Mouse (Mus musculus) embryonic facial prominence, embryonic 14.5 days (tissue): ENCODE measurements around the gene Wfdc2. TPM values are rescaled to one million over a fixed set of nuclear protein-coding genes. Genes with fewer than 3 reads are reported as not detected.

Experiments
- ATAC-seq: fragments of 200-750 bp; cut with Nextera tagmentation; 2 replicates; pipeline ENCODE4 v1.8.0; 2017; ENCODE audit warnings: low read depth, moderate number of reproducible peaks, moderate TSS enrichment
- DNase-seq: peaks from one replicate; pipeline ENCODE4 v3.0.0-alpha.2; 2015; ENCODE audit warnings: low spot score
- H3K27ac ChIP-seq: fragments of 300-500 bp; sonication (generic); replicated peaks from 2 replicates; pipeline ENCODE4 v1.5.1; 2014; ENCODE audit warnings: low read depth, mild to moderate bottlenecking, low read length, moderate library complexity
- H3K27me3 ChIP-seq: fragments of 300-500 bp; sonication (generic); replicated peaks from 2 replicates; pipeline ENCODE4 v1.6.1; 2014; ENCODE audit warnings: low read length; ENCODE audit not compliant: control insufficient read depth, insufficient read depth
- H3K36me3 ChIP-seq: fragments of 300-500 bp; sonication (generic); 2 replicates; pipeline ENCODE4 v1.6.1; 2014; ENCODE audit warnings: low read length, mixed read lengths; ENCODE audit not compliant: control insufficient read depth, insufficient read depth
- H3K4me1 ChIP-seq: fragments of 300-500 bp; sonication (generic); 2 replicates; pipeline ENCODE4 v1.6.1; 2014; ENCODE audit warnings: antibody characterized with exemption, low read length; ENCODE audit not compliant: control insufficient read depth, insufficient read depth
- H3K4me2 ChIP-seq: fragments of 300-500 bp; sonication (generic); 2 replicates; pipeline ENCODE4 v1.6.1; 2014; ENCODE audit warnings: low read depth, mild to moderate bottlenecking, low read length, moderate library complexity, mixed read lengths
- H3K4me3 ChIP-seq: fragments of 300-500 bp; sonication (generic); 2 replicates; pipeline ENCODE4 v1.5.1; 2014; ENCODE audit warnings: low read depth, mild to moderate bottlenecking, low read length
- H3K9ac ChIP-seq: fragments of 300-500 bp; sonication (generic); 2 replicates; pipeline ENCODE4 v1.6.1; 2014; ENCODE audit warnings: low read depth, mild to moderate bottlenecking, low read length, moderate library complexity, mixed read lengths
- H3K9me3 ChIP-seq: fragments of 300-500 bp; sonication (generic); 2 replicates; pipeline ENCODE4 v1.6.1; 2016; ENCODE audit warnings: low read length; ENCODE audit not compliant: control insufficient read depth
- WGBS: fragments of 180-500 bp; shearing (Covaris S2); extraction: QIAGEN DNeasy Blood & Tissue Kit; methylation state at CpG from one replicate; pipeline ENCODE4 v1.1.7; 2014; 5-methylcytosine and 5-hydroxymethylcytosine counted together
- polyA plus RNA-seq: library from polyadenylated mRNA; unstranded; fragments of >200 nt; fragmentation: Nextera tagmentation; extraction: Ambion mirVana; gene quantifications from 2 replicates; pipeline ENCODE4 v1.2.1, GENCODE M21; 2014

The Wfdc2 gene
- polyA plus RNA-seq, 1 experiment from 2014 or later: 62.4 TPM

GRCm38 (mm10) chr2:164551502-164551901 lies 10.7 kb upstream of the Wfdc2 start:
- 85% methylated on average over 9 of the region's 9 CpGs for WGBS
- no peaks in the 10 kb centered on the region for H3K4me1 ChIP-seq

GRCm38 (mm10) chr2:164558426-164558825 lies 3.8 kb upstream of the Wfdc2 start:
- H3K4me1 ChIP-seq: 0 out of 2 replicates have a peak, but pooled peaks cover 5% of the 10 kb centered on the region
- no peak overlapping the region for H3K4me3 ChIP-seq
- no peaks in the 10 kb centered on the region for H3K27me3 ChIP-seq
- DNase-seq: no peak
- H3K9ac ChIP-seq: no peak overlapping the region
- no peak overlapping the region for H3K4me2 ChIP-seq
- H3K36me3 ChIP-seq: no peaks in the 10 kb centered on the region
- H3K27ac ChIP-seq: no peak overlapping the region
- ATAC-seq: no peak
- 75% methylated on average over 8 of the region's 8 CpGs for WGBS
- no peaks in the 10 kb centered on the region for H3K9me3 ChIP-seq

More at GRCm38 (mm10) chr2:164551502-164551901, 10.7 kb upstream of the Wfdc2 start:
- no peak overlapping the region for H3K4me3 ChIP-seq
- no peaks in the 10 kb centered on the region for H3K9me3 ChIP-seq
- no peak for DNase-seq
- no peaks in the 10 kb centered on the region; the same call in 1 of the 2 replicates for H3K27me3 ChIP-seq
- H3K9ac ChIP-seq: no peak overlapping the region
- ATAC-seq: no peak
- no peak overlapping the region for H3K27ac ChIP-seq
- no peaks in the 10 kb centered on the region for H3K36me3 ChIP-seq
- no peak overlapping the region for H3K4me2 ChIP-seq

GRCm38 (mm10) chr2:164558991-164559645 lies 3.1 kb upstream of the Wfdc2 start:
- no peaks in the 10 kb centered on the region for H3K9me3 ChIP-seq
- H3K9ac ChIP-seq: no peak overlapping the region
- ATAC-seq (no peak), DNase-seq (peak; percentile 50)
- 0 out of 2 replicates have a peak, but pooled peaks cover 5% of the 10 kb centered on the region for H3K4me1 ChIP-seq
- H3K4me3 ChIP-seq: no peak overlapping the region
- H3K36me3 ChIP-seq: no peaks in the 10 kb centered on the region
- no peak overlapping the region for H3K4me2 ChIP-seq
- H3K27me3 ChIP-seq: no peaks in the 10 kb centered on the region
- 39% methylated on average over 16 of the region's 16 CpGs for WGBS
- H3K27ac ChIP-seq: no peak overlapping the region

- no peak overlapping the region for H3K4me2 ChIP-seq
- H3K27me3 ChIP-seq: no peaks in the 10 kb centered on the region
- WGBS: 91% methylated on average over 8 of the region's 8 CpGs
- ATAC-seq (no peak), DNase-seq (no peak)
- no peak overlapping the region for H3K27ac ChIP-seq
- no peak overlapping the region for H3K9ac ChIP-seq
- H3K4me1 ChIP-seq: 0 out of 2 replicates have a peak, but pooled peaks cover 5% of the 10 kb centered on the region
- H3K4me3 ChIP-seq: no peak overlapping the region
- no peaks in the 10 kb centered on the region for H3K9me3 ChIP-seq
- no peaks in the 10 kb centered on the region for H3K36me3 ChIP-seq
Observed at GRCm38 (mm10) chr2:164560106-164560505, 2.1 kb upstream of the Wfdc2 start.

- 0% methylated on average over 24 of the region's 32 CpGs for WGBS
- peak overlapping the region; percentile 46 for H3K4me3 ChIP-seq
Observed at GRCm38 (mm10) chr2:164563339-164564038, 1.3 kb downstream of the Wfdc2 start.

GRCm38 (mm10) chr2:164564346-164564745 lies 2.1 kb downstream of the Wfdc2 start:
- no peaks in the 10 kb centered on the region for H3K36me3 ChIP-seq
- no peak overlapping the region for H3K27ac ChIP-seq
- ATAC-seq (no peak), DNase-seq (no peak)
- H3K9ac ChIP-seq: peak overlapping the region; percentile 69
- no peak overlapping the region for H3K4me3 ChIP-seq
- WGBS: 56% methylated on average over 5 of the region's 5 CpGs
- 0 out of 2 replicates have a peak, but pooled peaks cover 5% of the 10 kb centered on the region for H3K4me1 ChIP-seq
- no peaks in the 10 kb centered on the region for H3K27me3 ChIP-seq
- H3K9me3 ChIP-seq: no peaks in the 10 kb centered on the region
- H3K4me2 ChIP-seq: peak overlapping the region; percentile 97

More at GRCm38 (mm10) chr2:164563339-164564038, 1.3 kb downstream of the Wfdc2 start:
- H3K4me1 ChIP-seq: 0 out of 2 replicates have a peak, but pooled peaks cover 5% of the 10 kb centered on the region
- peak overlapping the region; percentile 69 for H3K9ac ChIP-seq
- H3K27ac ChIP-seq: no peak overlapping the region; the same call in 1 of the 2 replicates
- no peaks in the 10 kb centered on the region for H3K9me3 ChIP-seq
- H3K27me3 ChIP-seq: no peaks in the 10 kb centered on the region
- peak overlapping the region; percentile 97 for H3K4me2 ChIP-seq
- ATAC-seq (peak; percentile 68), DNase-seq (peak; percentile 79)
- H3K36me3 ChIP-seq: no peaks in the 10 kb centered on the region

- no peaks in the 10 kb centered on the region for H3K27me3 ChIP-seq
- DNase-seq: no peak
- no peaks in the 10 kb centered on the region for H3K36me3 ChIP-seq
- WGBS: 84% methylated on average over 2 of the region's 2 CpGs
- no peak overlapping the region for H3K4me2 ChIP-seq
- H3K27ac ChIP-seq: no peak overlapping the region
- H3K9me3 ChIP-seq: no peaks in the 10 kb centered on the region
- no peak overlapping the region for H3K4me3 ChIP-seq
- no peak for ATAC-seq
- H3K9ac ChIP-seq: no peak overlapping the region
- 0 out of 2 replicates have a peak, but pooled peaks cover 5% of the 10 kb centered on the region for H3K4me1 ChIP-seq
Observed at GRCm38 (mm10) chr2:164566997-164567396, 4.8 kb downstream of the Wfdc2 start.

GRCm38 (mm10) chr2:164567460-164567859 lies 5.2 kb downstream of the Wfdc2 start:
- no peaks in the 10 kb centered on the region for H3K27me3 ChIP-seq
- WGBS: 90% methylated on average over 5 of the region's 5 CpGs
- H3K4me1 ChIP-seq: 0 out of 2 replicates have a peak, but pooled peaks cover 4% of the 10 kb centered on the region
- no peaks in the 10 kb centered on the region for H3K9me3 ChIP-seq
- ATAC-seq: no peak
- H3K4me2 ChIP-seq: no peak overlapping the region
- H3K36me3 ChIP-seq: no peaks in the 10 kb centered on the region
- H3K27ac ChIP-seq: no peak overlapping the region
- DNase-seq: no peak
- H3K9ac ChIP-seq: no peak overlapping the region
- H3K4me3 ChIP-seq: no peak overlapping the region
